Comparison of ENCODE assay signal across 36 mouse cellular contexts in genomic region chrX:134303287-134303686, GRCm38 (mm10). TPM values are rescaled to one million over a fixed set of nuclear protein-coding genes. Genes with fewer than 3 reads are reported as not detected.
"Had no signal": no experiment of that assay in that cellular context is flagged by ENCODE, and none has a peak within 500 bp of the region (broad histone marks: within the 10 kb centered on the region; RNA-seq: fewer than 3 reads in every experiment).

No protein-coding gene starts in this region.

- ATAC-seq: liver, embryonic 12.5 days; liver, postnatal 0 days; lung, postnatal 0 days; midbrain, embryonic 13.5 days; midbrain, embryonic 15.5 days; midbrain, embryonic 16.5 days had no signal

- H3K9ac ChIP-seq: limb, embryonic 12.5 days; limb, embryonic 13.5 days; limb, embryonic 15.5 days; liver, embryonic 12.5 days; liver, embryonic 13.5 days; liver, embryonic 14.5 days; liver, embryonic 15.5 days; liver, postnatal 0 days; lung, embryonic 14.5 days; lung, embryonic 15.5 days; midbrain, embryonic 12.5 days; midbrain, embryonic 13.5 days; midbrain, embryonic 15.5 days; neural tube, embryonic 12.5 days had no signal

- H3K27ac ChIP-seq: limb, embryonic 10.5 days; limb, embryonic 12.5 days; limb, embryonic 13.5 days; limb, embryonic 15.5 days; liver, embryonic 12.5 days; liver, embryonic 13.5 days; liver, embryonic 14.5 days; liver, embryonic 15.5 days; lung, embryonic 15.5 days; macrophage; midbrain, embryonic 10.5 days; midbrain, embryonic 12.5 days; midbrain, embryonic 13.5 days; midbrain, embryonic 15.5 days; neural tube, embryonic 12.5 days had no signal

- H3K4me2 ChIP-seq: limb, embryonic 12.5 days; limb, embryonic 13.5 days; limb, embryonic 15.5 days; liver, embryonic 11.5 days; liver, embryonic 12.5 days; liver, embryonic 13.5 days; liver, embryonic 15.5 days; lung, embryonic 14.5 days; lung, embryonic 15.5 days; midbrain, embryonic 11.5 days; midbrain, embryonic 12.5 days; midbrain, embryonic 13.5 days; midbrain, embryonic 15.5 days; neural tube, embryonic 12.5 days had no signal

- H3K4me3 ChIP-seq: limb, embryonic 10.5 days; limb, embryonic 12.5 days; limb, embryonic 13.5 days; limb, embryonic 15.5 days; liver, embryonic 12.5 days; liver, embryonic 13.5 days; liver, embryonic 15.5 days; lung, embryonic 15.5 days; megakaryocyte, embryonic 14.5 days; midbrain, embryonic 10.5 days; midbrain, embryonic 12.5 days; midbrain, embryonic 13.5 days; midbrain, embryonic 15.5 days; myocyte; neural tube, embryonic 12.5 days had no signal

- H3K4me1 ChIP-seq: limb, embryonic 10.5 days; limb, embryonic 12.5 days; limb, embryonic 13.5 days; limb, embryonic 15.5 days; liver, embryonic 12.5 days; lung, embryonic 15.5 days; megakaryocyte, embryonic 14.5 days; midbrain, embryonic 10.5 days; midbrain, embryonic 12.5 days; neural tube, embryonic 12.5 days had no signal

- H3K9me3 ChIP-seq: limb, embryonic 10.5 days; limb, embryonic 12.5 days; limb, embryonic 13.5 days; limb, embryonic 15.5 days; liver, embryonic 12.5 days; liver, embryonic 13.5 days; liver, embryonic 15.5 days; lung, embryonic 15.5 days; megakaryocyte, embryonic 14.5 days; midbrain, embryonic 10.5 days; midbrain, embryonic 12.5 days; midbrain, embryonic 13.5 days; midbrain, embryonic 15.5 days; neural tube, embryonic 12.5 days had no signal

- H3K27me3 ChIP-seq: limb, embryonic 15.5 days; liver, embryonic 12.5 days; liver, embryonic 13.5 days; liver, embryonic 15.5 days; lung, embryonic 15.5 days; midbrain, embryonic 12.5 days; midbrain, embryonic 13.5 days; midbrain, embryonic 15.5 days; neural tube, embryonic 12.5 days had no signal

- H3K36me3 ChIP-seq: limb, embryonic 10.5 days; limb, embryonic 12.5 days; limb, embryonic 13.5 days; limb, embryonic 15.5 days; liver, embryonic 12.5 days; liver, embryonic 13.5 days; liver, embryonic 15.5 days; lung, embryonic 15.5 days; midbrain, embryonic 12.5 days; midbrain, embryonic 15.5 days; neural tube, embryonic 12.5 days had no signal

- DNase-seq: left cerebral cortex, postnatal 4 days; liver; liver, embryonic 13.5 days; liver, postnatal 0 days; lung, adult 18-20 months; lung, adult 2 months; lung, embryonic 14.5 days; lung, postnatal 10 days; lung, postnatal 14 days; lung, postnatal 36 days; lung, postnatal 4 days; midbrain, embryonic 14.5 days had no signal

RNA-seq across cellular contexts. Expression of gene Cenpi, which starts 4.6 kb away (rescaled TPM):
- polyA plus RNA-seq: liver, adult 2 months had no signal

RNA-seq across cellular contexts. Expression of gene Tmem35a, which starts 8.3 kb away (rescaled TPM):
- total RNA-seq: megakaryocyte progenitor cell, adult 5-6 weeks; megakaryocyte, adult 5-6 weeks; monocyte, adult 5-6 weeks had no signal
- polyA plus RNA-seq: macrophage had no signal
